Mouse (Mus musculus): ENCODE measurements around the gene Trim31. TPM values are rescaled to one million over a fixed set of nuclear protein-coding genes. Genes with fewer than 3 reads are reported as not detected.

Gene Trim31
- polyA plus RNA-seq, 2 experiments, result not detected

GRCm38 (mm10) chr17:36903651-36904050 is 5.7 kb downstream of the Trim31 start:
- no peak for DNase-seq (ENCODE audit: low read depth in 3 of 3, low spot score in 3 of 3)

GRCm38 (mm10) chr17:36908235-36908634 is 10.3 kb downstream of the Trim31 start:
- TF ChIP-seq CTCF (IDR thresholded peaks at IDR 0.05; ENCODE audit: low read depth) (no peak), EP300 (IDR thresholded peaks at IDR 0.05; ENCODE audit: low read depth) (no peak)
- 25% methylated on average over 1 of the region's 1 CpGs for WGBS (ENCODE audit: insufficient replicate concordance)
- Histone ChIP-seq H3K9ac (replicated peaks) (no peak overlapping the region), H3K36me3 (replicated peaks; ENCODE audit: control insufficient read depth, insufficient read depth, low read depth) (no peaks in the 10 kb centered on the region), H3K27ac (no peak overlapping the region), H3K4me1 (replicated peaks; ENCODE audit: control insufficient read depth in 2 of 2, insufficient read depth in 2 of 2, low read length in 1 of 2) (no peaks in the 10 kb centered on the region), H3K27me3 (ENCODE audit: control insufficient read depth, insufficient read depth, low read length) (no peaks in the 10 kb centered on the region; the same call in 1 of the 2 replicates), H3K4me2 (ENCODE audit: low read depth) (no peak overlapping the region), H3K4me3 (ENCODE audit: insufficient read depth in 1 of 2, low read depth in 2 of 2, low read length in 2 of 2) (no peak overlapping the region), H3K9me3 (ENCODE audit: control insufficient read depth, low read length) (no peaks in the 10 kb centered on the region)
- ATAC-seq (ENCODE audit: insufficient read depth) (no peak), DNase-seq (ENCODE audit: low read depth in 3 of 3, low spot score in 3 of 3) (no peak)

More at GRCm38 (mm10) chr17:36903651-36904050, 5.7 kb downstream of the Trim31 start:
- Histone ChIP-seq H3K27ac (no peak overlapping the region), H3K4me1 (replicated peaks; ENCODE audit: control insufficient read depth in 2 of 2, insufficient read depth in 2 of 2, low read length in 1 of 2) (no peaks in the 10 kb centered on the region), H3K36me3 (replicated peaks; ENCODE audit: control insufficient read depth, insufficient read depth, low read depth) (no peaks in the 10 kb centered on the region), H3K27me3 (ENCODE audit: control insufficient read depth, insufficient read depth, low read length) (no peaks in the 10 kb centered on the region), H3K4me3 (ENCODE audit: insufficient read depth in 1 of 2, low read depth in 2 of 2, low read length in 2 of 2) (no peak overlapping the region), H3K9ac (replicated peaks) (no peak overlapping the region), H3K9me3 (ENCODE audit: control insufficient read depth, low read length) (no peaks in the 10 kb centered on the region), H3K4me2 (ENCODE audit: low read depth) (no peak overlapping the region)
- no peak for ATAC-seq (ENCODE audit: insufficient read depth)
- TF ChIP-seq EP300 (IDR thresholded peaks at IDR 0.05; ENCODE audit: low read depth) (no peak), CTCF (IDR thresholded peaks at IDR 0.05; ENCODE audit: low read depth) (no peak)
- 37% methylated on average over 3 of the region's 3 CpGs for WGBS (ENCODE audit: insufficient replicate concordance)

DNA sequence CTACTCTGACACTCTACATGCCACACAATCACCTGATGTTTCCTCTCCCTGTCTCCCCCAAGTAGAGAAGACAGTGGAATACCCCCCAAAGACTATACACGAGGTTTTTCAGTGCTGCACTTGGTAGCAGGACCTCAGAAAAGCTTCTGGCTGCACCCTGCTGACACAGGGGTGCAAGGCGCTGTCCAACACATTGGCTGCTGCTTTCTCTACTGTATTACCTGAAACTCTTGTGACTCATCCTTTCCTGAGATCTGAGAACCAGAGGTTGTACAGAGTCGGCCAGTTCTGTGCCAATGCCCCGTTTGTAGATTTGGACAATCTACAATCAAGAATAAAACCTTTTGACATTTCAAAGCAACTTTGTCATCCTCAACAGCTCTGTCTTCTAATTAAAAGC is 11.9 kb downstream of the Trim31 start:
- WGBS (ENCODE audit: insufficient replicate concordance), result 38% methylated on average over 4 of the region's 4 CpGs
- ATAC-seq (ENCODE audit: insufficient read depth), result no peak
- Histone ChIP-seq H3K9me3 (ENCODE audit: control insufficient read depth, low read length) (no peaks in the 10 kb centered on the region), H3K27me3 (ENCODE audit: control insufficient read depth, insufficient read depth, low read length) (no peaks in the 10 kb centered on the region; the same call in 1 of the 2 replicates), H3K9ac (replicated peaks) (no peak overlapping the region), H3K4me3 (ENCODE audit: insufficient read depth in 1 of 2, low read depth in 2 of 2, low read length in 2 of 2) (no peak overlapping the region), H3K4me1 (replicated peaks; ENCODE audit: control insufficient read depth in 2 of 2, insufficient read depth in 2 of 2, low read length in 1 of 2) (no peaks in the 10 kb centered on the region), H3K36me3 (replicated peaks; ENCODE audit: control insufficient read depth, insufficient read depth, low read depth) (no peaks in the 10 kb centered on the region), H3K4me2 (ENCODE audit: low read depth) (no peak overlapping the region), H3K27ac (no peak overlapping the region)
- no peak for DNase-seq (ENCODE audit: low read depth in 3 of 3, low spot score in 3 of 3)
- TF ChIP-seq EP300 (IDR thresholded peaks at IDR 0.05; ENCODE audit: low read depth) (no peak), CTCF (IDR thresholded peaks at IDR 0.05; ENCODE audit: low read depth) (no peak)

DNA sequence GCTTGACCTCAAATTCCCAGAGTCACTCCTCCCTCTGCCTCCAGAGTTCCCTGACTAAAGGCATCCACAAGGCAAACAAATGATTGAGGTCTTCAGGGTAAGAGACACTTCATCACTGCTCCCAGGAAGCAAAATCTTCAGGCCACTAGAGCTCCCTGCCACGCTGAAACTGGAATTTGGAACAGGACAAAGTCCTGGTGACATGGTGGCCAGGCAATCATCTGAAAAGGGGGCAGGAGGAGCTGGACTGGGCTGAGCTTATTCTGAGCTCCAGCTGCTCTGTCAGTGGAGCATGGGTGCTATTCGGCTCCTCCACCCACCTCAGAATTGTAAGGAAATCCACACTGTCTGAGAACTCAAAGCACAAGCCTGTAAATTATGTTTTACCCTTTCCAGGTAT is 14.1 kb downstream of the Trim31 start:
- Histone ChIP-seq H3K27me3 (ENCODE audit: control insufficient read depth, insufficient read depth, low read length) (no peaks in the 10 kb centered on the region; the same call in none of the 2 replicates), H3K4me3 (ENCODE audit: insufficient read depth in 1 of 2, low read depth in 2 of 2, low read length in 2 of 2) (no peak overlapping the region), H3K27ac (no peak overlapping the region), H3K9ac (replicated peaks) (no peak overlapping the region), H3K36me3 (replicated peaks; ENCODE audit: control insufficient read depth, insufficient read depth, low read depth) (no peaks in the 10 kb centered on the region), H3K9me3 (ENCODE audit: control insufficient read depth, low read length) (no peaks in the 10 kb centered on the region), H3K4me1 (replicated peaks; ENCODE audit: control insufficient read depth in 2 of 2, insufficient read depth in 2 of 2, low read length in 1 of 2) (no peaks in the 10 kb centered on the region), H3K4me2 (ENCODE audit: low read depth) (no peak overlapping the region)
- TF ChIP-seq EP300 (IDR thresholded peaks at IDR 0.05; ENCODE audit: low read depth) (no peak), CTCF (IDR thresholded peaks at IDR 0.05; ENCODE audit: low read depth) (no peak)
- 25% methylated on average over 2 of the region's 2 CpGs for WGBS (ENCODE audit: insufficient replicate concordance)
- ATAC-seq (ENCODE audit: insufficient read depth) (no peak), DNase-seq (ENCODE audit: low read depth in 3 of 3, low spot score in 3 of 3) (no peak)

DNA sequence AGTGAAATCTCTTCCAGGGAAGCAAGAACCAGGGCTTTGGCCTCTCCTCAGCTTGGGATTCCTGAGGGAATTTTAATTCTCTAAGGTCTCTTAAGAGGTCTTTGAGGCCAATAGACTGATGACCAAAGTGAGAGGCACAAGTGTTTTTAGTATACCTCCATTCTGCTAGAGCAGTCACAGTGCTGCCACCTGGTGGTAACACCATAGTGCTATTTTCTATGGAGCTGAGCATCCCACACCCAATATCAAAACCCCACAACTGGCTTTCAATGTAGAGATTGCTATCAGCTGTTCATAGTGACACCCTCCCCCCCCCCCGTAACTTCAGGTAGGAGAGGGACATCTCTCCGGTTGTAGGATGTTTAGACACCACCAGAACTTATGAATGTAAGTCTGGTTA is 16.2 kb downstream of the Trim31 start:
- Histone ChIP-seq H3K27me3 (ENCODE audit: control insufficient read depth, insufficient read depth, low read length) (no peaks in the 10 kb centered on the region; the same call in none of the 2 replicates), H3K4me2 (ENCODE audit: low read depth) (no peak overlapping the region), H3K9me3 (ENCODE audit: control insufficient read depth, low read length) (no peaks in the 10 kb centered on the region), H3K4me1 (replicated peaks; ENCODE audit: control insufficient read depth in 2 of 2, insufficient read depth in 2 of 2, low read length in 1 of 2) (no peaks in the 10 kb centered on the region), H3K36me3 (replicated peaks; ENCODE audit: control insufficient read depth, insufficient read depth, low read depth) (no peaks in the 10 kb centered on the region), H3K27ac (no peak overlapping the region), H3K9ac (replicated peaks) (no peak overlapping the region), H3K4me3 (ENCODE audit: insufficient read depth in 1 of 2, low read depth in 2 of 2, low read length in 2 of 2) (no peak overlapping the region)
- peak; percentile 83 for TF ChIP-seq CTCF (IDR thresholded peaks at IDR 0.05; ENCODE audit: low read depth)
- TF ChIP-seq EP300 (IDR thresholded peaks at IDR 0.05; ENCODE audit: low read depth), result no peak
- ATAC-seq (ENCODE audit: insufficient read depth) (no peak), DNase-seq (ENCODE audit: low read depth in 3 of 3, low spot score in 3 of 3) (peak; percentile 43 to 57 (median 43))
- WGBS (ENCODE audit: insufficient replicate concordance), result 7% methylated on average over 2 of the region's 2 CpGs

Measured in liver, embryonic 14.5 days (tissue).